Mouse (Mus musculus) heart, adult 8-10 months (tissue): ENCODE data around the gene Zfp423. TPM values are rescaled to one million over a fixed set of nuclear protein-coding genes. Genes with fewer than 3 reads are reported as not detected.
A peak's percentile ranks its signal among the peaks of the same experiment; 100 is the strongest.

Experiments
- DNase-seq: peaks from one replicate; pipeline ENCODE4 v3.0.0; 2022; ENCODE audit warnings: low spot score
- total RNA-seq, 4 experiments: library from RNA; stranded (reverse); gene quantifications; 2 replicates each; pipeline ENCODE4 v1.2.4; 2022

The Zfp423 gene
- total RNA-seq, 4 experiments from 2014 or later = 3.2 to 5.2 (median 3.6) TPM

DNA sequence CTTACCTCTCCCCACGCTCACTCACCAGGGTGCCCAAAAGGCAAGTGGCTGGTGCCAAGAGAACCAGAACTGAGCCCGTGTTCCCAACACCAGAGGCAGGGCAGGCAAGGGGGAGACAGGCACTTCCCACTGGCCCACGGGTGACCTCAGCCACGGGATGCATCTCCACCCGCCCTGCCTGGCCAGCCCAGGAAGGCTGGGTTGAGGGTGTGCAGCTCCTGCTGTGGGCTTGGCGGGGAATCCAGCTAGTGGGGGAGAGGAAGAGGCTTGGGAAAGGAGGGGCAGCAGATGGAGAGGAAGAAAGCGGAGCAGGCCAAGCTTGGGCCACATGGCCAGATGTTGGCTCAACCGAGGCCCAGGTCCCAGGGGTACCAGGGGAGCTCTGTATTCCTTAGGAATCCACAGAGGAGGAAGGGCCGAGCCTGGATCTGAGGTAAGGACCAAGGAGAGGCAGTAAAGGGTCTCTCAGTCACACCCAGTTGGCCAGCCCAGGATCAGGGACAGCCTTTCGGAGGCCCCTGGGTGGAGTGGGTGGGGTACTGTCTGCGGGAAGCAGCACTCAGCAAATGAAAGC is 155.0 kb downstream of the Zfp423 start:
- DNase-seq = peak; percentile 71

DNA sequence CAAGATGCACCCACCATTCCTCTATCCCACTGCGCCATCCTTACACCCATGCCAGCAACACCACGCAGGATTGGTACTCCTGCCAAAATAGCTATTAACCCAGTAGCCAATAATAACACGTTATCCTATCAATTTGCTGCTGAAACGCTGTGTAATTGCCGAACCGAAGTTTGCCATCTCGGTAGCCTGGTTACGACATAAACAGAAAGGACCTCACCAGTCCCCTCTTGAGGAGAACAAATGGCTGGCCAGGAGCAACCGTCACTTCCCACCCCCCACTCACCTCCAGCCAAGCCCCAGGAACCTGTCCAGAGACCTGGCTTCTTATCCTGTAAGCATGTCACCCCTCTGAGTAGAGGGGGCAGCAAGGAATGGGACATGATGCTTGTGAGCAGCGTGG is 156.0 kb downstream of the Zfp423 start:
- no peak for DNase-seq

DNA sequence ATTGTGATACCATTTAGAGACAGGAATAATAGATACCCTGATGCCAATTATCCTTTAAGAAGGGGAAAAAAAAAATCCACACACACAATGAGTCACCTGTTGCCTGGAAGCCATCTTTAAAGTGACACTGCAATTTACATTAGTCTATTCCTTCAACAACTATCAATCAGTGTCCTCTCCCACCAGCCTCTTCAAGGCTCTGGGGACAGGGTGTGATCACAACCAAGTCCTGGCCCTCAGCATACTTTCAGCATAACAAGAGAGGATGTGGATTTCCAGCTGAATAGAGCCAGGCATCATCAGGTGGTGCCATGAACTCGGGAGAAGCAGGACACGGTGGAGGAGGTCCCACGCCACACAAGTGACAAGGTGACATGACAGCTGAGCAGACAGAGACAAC is 156.8 kb downstream of the Zfp423 start:
- no peak for DNase-seq

DNA sequence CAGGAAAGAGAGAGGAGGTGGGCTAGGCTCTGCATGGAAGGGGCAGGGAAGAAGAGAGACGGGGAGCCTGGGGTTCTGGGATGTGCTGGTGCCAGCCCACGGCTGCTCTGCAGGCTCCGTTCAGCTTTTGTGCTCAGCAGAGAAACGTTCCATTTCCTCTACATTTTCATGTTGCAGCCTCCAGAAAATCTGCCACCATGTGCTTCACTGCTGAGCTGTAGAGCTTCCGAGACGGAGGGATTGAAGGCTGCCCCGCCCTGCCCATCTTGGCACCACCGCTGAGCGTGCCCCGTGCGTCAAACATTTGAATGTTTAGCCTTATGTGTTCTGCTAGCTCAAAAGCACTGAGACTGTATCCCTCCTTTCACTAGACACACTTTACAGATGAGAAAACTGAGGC is 159.3 kb downstream of the Zfp423 start:
- no peak for DNase-seq

- no peak for DNase-seq
Measured at GRCm38 (mm10) chr8:87796234-87796633, 163.2 kb downstream of the Zfp423 start.

DNA sequence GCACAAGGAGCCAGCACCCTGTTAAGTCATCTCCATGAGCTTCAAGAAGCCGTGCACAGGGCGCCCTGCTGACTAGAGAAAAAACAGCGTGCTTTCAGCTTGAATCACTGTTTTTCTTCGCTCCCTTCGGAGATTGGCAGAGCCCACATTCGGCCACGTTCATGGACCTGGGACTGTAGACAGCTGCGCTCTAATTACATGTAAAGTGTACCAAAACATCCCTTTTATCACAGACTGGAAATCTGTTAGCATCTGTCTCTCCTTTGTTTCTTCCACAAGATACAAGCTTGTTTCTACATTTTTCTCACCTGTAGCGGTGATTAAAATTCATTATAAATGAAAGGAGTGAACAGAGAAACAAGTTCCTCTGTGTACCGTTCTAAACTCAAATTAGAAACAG is 164.8 kb downstream of the Zfp423 start:
- no peak for DNase-seq

- no peak for DNase-seq
Measured at GRCm38 (mm10) chr8:87791103-87791502, 168.3 kb downstream of the Zfp423 start.

- DNase-seq = no peak
Measured at GRCm38 (mm10) chr8:87784641-87785439, 174.6 kb downstream of the Zfp423 start.

DNA sequence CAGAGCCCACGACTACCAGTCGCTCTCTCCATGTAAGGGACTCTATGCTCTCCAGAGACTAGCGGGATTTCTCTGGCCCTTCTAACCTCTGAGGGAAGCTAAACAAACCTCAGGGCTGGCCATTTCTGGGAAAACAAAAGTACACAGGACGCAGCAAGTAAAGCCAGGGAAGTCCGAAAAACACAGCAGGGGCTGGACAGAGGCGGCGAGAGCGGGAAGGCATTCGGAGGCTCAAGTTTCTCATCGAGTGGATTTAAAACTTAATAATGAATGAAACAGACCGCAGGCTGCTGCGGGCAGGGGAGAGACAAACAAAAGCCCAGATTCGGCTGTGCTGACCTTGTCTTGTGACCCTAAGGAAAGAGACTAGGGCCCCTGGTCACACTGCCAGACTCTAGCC is 175.2 kb downstream of the Zfp423 start:
- peak; percentile 16 for DNase-seq

DNA sequence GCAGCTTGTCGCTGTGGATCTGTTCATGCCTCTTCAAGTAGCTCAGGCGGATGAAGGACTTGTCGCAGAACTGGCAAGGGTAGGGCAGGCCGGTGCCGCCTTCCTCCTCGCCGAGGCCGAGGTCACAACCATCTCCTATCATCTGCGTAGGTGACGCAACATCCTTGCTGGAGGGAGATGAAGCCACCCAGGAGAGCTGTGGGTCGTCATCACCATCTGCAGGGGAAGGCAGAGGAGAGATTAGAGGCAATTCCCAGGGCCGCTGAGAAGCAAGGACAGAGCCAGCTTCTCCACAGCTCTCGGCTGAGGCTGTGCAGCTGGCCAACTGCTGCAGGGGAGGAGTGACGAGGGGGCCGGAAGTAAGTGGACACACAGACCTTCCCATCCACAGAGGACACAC is 176.2 kb downstream of the Zfp423 start:
- peak; percentile 21 for DNase-seq

- no peak for DNase-seq
Measured at GRCm38 (mm10) chr8:87777586-87777985, 181.8 kb downstream of the Zfp423 start.

DNA sequence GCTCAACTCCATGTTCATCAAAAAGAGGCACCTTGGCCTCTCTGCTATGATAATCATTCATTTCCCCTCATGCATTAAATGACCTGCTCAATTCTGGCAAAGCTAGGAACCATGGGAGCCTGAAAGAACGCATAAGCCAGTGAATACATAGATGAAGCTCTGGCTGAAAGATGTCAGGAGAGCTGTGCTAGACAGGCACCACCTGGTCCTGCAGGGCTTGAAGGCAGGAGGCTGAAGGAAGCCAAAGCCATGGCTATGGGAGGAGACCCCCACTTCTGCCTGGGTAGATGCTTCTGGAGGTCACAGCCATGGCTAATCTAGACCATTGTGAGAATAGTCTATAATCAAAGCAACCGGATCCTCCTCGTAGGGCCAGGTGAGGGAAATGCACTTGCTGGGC is 183.5 kb downstream of the Zfp423 start:
- no peak for DNase-seq

DNA sequence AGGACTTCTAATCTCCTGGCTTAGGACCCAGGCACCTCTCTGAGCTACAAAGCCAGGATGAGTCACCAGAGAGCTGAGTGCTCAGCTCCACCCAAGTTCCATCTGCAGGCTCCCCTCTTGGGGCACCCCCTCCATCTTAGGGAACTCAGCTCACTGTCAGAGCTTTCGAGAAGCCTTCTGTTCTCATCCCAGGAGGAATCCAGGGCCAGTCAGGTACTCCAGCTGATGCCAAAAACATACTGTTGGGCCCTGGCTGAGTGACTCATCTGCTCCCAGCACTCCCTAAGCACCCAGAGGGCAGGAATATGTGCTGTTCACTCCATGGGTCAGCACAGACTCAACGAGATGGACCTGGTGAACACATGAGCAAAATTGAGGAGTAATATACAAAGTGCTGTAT is 184.4 kb downstream of the Zfp423 start:
- no peak for DNase-seq

DNA sequence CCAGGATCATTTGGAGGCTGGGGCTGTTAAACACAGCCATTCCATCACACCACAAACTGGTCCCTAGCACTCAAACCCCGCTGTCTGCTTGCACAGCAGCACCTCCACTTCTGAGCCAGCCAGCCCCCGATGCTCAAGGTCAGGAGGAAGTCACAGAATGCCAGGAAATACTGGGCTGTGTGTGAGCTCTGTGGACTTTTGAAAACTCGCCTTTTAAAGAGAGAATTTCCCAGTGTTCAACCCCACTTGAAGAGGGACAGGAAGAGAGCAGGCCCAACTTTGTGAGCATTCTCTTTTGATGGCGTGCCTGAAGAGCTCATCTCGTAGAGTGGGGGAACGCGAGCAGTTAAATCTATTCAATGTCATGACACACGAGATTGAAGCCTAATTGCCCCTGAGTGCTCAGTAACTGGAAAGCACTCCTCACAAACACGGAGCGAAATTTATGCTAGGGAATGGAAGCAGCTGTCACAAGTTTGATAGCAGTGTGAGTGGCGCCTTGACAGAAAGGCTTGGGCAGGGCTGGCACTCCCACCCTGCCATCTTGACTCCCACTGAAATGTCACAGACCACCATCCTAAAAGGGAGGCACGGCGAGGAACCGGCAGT is 186.4 kb downstream of the Zfp423 start:
- no peak for DNase-seq

GRCm38 (mm10) chr8:87767882-87768281 is 191.5 kb downstream of the Zfp423 start:
- no peak for DNase-seq

DNA sequence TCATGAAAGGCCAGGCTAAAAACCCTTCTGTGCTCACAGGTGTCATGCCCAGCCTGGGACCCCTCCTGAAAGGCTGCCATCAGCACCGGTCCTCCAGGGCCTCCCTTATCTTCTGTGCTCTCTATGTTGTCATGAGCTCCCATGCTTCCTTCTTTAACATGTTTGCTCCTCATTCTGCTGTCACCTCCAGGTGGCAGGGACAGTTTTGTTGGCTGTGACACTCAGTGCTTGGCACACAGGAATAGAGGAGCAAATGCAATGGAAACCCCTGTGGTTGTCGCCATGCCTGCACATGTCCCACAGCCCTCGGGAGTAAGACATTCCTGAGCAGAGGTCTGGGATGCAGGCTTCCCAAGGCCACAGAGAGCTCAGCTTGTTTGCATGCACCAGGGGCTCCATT is 194.1 kb downstream of the Zfp423 start:
- no peak for DNase-seq

GRCm38 (mm10) chr8:87758750-87759149 is 200.6 kb downstream of the Zfp423 start:
- no peak for DNase-seq

- no peak for DNase-seq
Measured at GRCm38 (mm10) chr8:87754853-87755252, 204.5 kb downstream of the Zfp423 start.

DNA sequence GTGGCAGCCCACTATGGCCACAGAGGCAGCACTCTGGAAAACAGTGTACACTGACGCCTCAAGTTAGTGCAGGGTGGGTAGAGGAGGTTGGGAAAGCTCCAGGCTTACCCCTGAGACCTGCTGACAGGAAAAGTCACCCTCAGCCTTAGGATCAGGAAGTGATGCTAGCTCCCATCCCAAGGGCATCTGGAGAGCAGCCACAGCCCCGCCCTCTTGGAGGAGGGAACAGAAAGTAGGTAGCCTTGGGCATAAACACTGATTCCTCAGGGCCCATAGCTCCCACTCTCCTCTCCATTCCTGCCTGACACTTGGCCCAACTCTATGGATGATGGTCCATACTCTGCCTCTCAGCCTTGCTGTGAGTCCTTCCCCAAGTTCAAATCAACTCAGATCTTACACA is 205.8 kb downstream of the Zfp423 start:
- no peak for DNase-seq

GRCm38 (mm10) chr8:87753148-87753547 is 206.2 kb downstream of the Zfp423 start:
- DNase-seq = no peak

GRCm38 (mm10) chr8:87752710-87753109 is 206.7 kb downstream of the Zfp423 start:
- DNase-seq = no peak

- DNase-seq = no peak
Measured at GRCm38 (mm10) chr8:87747582-87747981, 211.8 kb downstream of the Zfp423 start.

GRCm38 (mm10) chr8:87747142-87747541 is 212.3 kb downstream of the Zfp423 start:
- DNase-seq = no peak
